Mouse (Mus musculus): ENCODE data around the gene Chit1. TPM values are rescaled to one million over a fixed set of nuclear protein-coding genes. Genes with fewer than 3 reads are reported as not detected.
A peak's percentile ranks its signal among the peaks of the same experiment; 100 is the strongest.

Chit1 gene
- polyA plus RNA-seq, 1 experiment from 2014 or later: 1.7 TPM

DNA sequence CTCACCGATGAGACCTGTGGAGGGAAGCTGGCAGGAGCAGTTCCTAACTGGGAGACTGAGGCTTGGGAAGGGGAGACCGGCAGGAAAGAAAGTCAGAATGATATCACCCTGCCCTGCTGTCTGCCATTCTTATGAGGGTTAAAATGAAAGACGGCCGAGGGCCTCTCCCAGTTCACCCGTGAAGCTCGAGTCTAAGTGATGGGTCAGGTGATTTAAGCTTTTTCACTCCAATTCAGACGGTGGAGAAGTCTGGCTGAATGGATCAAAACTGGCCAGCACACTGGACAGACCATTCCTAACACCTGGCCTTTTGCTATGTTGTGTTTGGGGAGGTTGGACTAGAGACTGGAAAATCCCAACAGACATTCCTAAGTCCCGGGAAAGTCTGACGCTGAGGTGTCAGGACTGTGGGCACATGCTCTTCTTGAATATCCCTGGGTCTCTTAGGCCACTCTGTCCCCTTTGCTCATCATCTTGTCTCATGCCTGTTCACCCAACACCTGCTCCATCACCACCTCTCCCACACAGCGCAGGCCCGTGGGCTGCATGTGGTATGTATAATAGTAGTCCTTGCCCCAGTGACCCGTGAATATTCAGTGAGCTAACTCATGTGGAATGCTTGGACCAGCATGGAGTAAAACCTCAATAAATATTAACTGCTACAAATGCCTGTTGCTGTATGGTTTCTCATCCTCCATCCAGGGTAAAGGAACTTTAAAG is 11.4 kb upstream of the Chit1 start:
- H3K4me3 ChIP-seq (ENCODE audit: low read depth, low read length): peak overlapping the region; percentile 40
- peaks cover 49% of the 10 kb centered on the region for H3K4me1 ChIP-seq (ENCODE audit: control insufficient read depth, insufficient read depth, low read length)
- peak overlapping the region; percentile 78 for H3K9ac ChIP-seq (ENCODE audit: low read depth, low read length)
- H3K4me2 ChIP-seq: peak overlapping the region; percentile 74
- 21% methylated on average over 12 of the region's 12 CpGs for WGBS (ENCODE audit: insufficient replicate concordance)
- no peaks in the 10 kb centered on the region for H3K27me3 ChIP-seq (ENCODE audit: control insufficient read depth, insufficient read depth, low read length)
- H3K9me3 ChIP-seq (replicated peaks; ENCODE audit: control insufficient read depth, low read length): no peaks in the 10 kb centered on the region
- H3K27ac ChIP-seq (ENCODE audit: low read depth, low read length): peak overlapping the region; percentile 96
- no peak; the same call in 1 of the 2 replicates for ATAC-seq (replicated peaks; ENCODE audit: insufficient number of reproducible peaks, low FRiP score, low TSS enrichment)
- no peaks in the 10 kb centered on the region for H3K36me3 ChIP-seq (ENCODE audit: control insufficient read depth, insufficient read depth, low read length)

DNA sequence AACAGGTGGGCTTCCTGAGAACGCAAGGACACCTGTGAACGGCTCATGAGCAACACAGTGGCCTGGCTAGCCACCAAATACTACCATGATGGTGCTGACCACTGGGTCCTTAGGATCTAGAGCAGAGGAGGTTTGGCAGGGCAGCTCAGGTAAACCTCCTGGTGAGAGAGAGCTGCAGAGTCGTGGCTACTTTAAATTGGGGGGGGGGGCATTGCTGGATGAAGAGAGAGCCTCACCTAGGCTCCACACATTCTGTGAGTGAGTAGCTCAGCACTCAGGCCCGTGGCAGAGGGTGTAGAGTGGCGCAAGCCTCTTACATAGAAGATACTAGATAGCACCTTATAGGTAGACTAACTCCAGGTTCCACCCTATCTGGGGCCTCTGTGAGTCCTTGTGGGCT is 10.6 kb upstream of the Chit1 start:
- WGBS (ENCODE audit: insufficient replicate concordance): 72% methylated on average over 5 of the region's 5 CpGs
- ATAC-seq (replicated peaks; ENCODE audit: insufficient number of reproducible peaks, low FRiP score, low TSS enrichment): no peak
- Histone ChIP-seq H3K27ac (ENCODE audit: low read depth, low read length) (peak overlapping the region; percentile 96; the same call in 1 of the 2 replicates), H3K27me3 (ENCODE audit: control insufficient read depth, insufficient read depth, low read length) (no peaks in the 10 kb centered on the region), H3K4me1 (ENCODE audit: control insufficient read depth, insufficient read depth, low read length) (peaks cover 48% of the 10 kb centered on the region), H3K4me3 (ENCODE audit: low read depth, low read length) (no peak overlapping the region), H3K9me3 (replicated peaks; ENCODE audit: control insufficient read depth, low read length) (no peaks in the 10 kb centered on the region), H3K9ac (ENCODE audit: low read depth, low read length) (no peak overlapping the region; the same call in 1 of the 2 replicates), H3K4me2 (no peak overlapping the region), H3K36me3 (ENCODE audit: control insufficient read depth, insufficient read depth, low read length) (no peaks in the 10 kb centered on the region)

DNA sequence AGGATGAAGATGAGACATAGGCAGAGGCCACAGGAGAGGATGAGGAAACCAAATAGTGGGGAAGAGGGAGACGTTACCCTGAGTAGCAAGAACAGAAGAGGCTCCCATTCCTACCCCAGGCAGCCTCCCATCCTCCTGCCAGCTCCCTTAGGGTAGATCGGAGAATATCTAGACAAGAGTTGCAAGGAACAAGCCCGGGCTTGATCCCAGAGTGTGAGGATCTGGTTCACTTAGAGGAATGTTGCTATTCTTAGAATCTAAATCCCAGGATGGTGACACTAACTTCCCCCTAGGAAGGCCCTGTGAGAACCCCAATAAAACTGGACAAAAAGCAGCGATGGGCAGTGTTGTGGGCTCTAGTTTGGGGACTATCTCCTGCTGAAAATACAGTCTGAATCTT is 10.1 kb upstream of the Chit1 start:
- Histone ChIP-seq H3K36me3 (ENCODE audit: control insufficient read depth, insufficient read depth, low read length) (no peaks in the 10 kb centered on the region), H3K9ac (ENCODE audit: low read depth, low read length) (no peak overlapping the region; the same call in 1 of the 2 replicates), H3K27me3 (ENCODE audit: control insufficient read depth, insufficient read depth, low read length) (0 out of 2 replicates have a peak, but pooled peaks cover 2% of the 10 kb centered on the region), H3K4me2 (no peak overlapping the region), H3K9me3 (replicated peaks; ENCODE audit: control insufficient read depth, low read length) (no peaks in the 10 kb centered on the region), H3K4me3 (ENCODE audit: low read depth, low read length) (no peak overlapping the region), H3K4me1 (ENCODE audit: control insufficient read depth, insufficient read depth, low read length) (peaks cover 48% of the 10 kb centered on the region), H3K27ac (ENCODE audit: low read depth, low read length) (no peak overlapping the region)
- ATAC-seq (replicated peaks; ENCODE audit: insufficient number of reproducible peaks, low FRiP score, low TSS enrichment): no peak
- WGBS (ENCODE audit: insufficient replicate concordance): 68% methylated on average over 4 of the region's 4 CpGs

DNA sequence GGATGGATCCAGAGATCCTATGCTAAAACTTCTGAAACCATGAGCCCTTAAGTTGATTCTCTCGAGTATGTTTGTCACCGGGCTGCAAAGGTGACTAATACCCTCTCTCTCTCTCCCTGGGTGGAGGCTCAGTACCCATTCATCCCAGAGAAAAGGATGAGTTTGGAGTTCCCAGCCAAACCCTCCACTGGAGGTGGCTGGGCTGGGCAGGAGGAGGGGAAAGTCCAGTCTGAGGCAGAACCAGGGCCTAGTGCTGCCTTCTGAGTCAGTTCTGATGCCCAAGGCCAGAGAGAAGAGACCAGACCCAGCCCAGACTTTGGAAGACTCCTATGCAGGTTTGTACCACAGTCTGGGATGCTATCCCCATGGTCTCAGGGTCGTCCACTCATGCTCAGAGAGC is 9.4 kb upstream of the Chit1 start:
- 78% methylated on average over 3 of the region's 3 CpGs for WGBS (ENCODE audit: insufficient replicate concordance)
- H3K4me2 ChIP-seq: no peak overlapping the region
- H3K4me3 ChIP-seq (ENCODE audit: low read depth, low read length): no peak overlapping the region
- H3K9ac ChIP-seq (ENCODE audit: low read depth, low read length): no peak overlapping the region
- no peaks in the 10 kb centered on the region for H3K36me3 ChIP-seq (ENCODE audit: control insufficient read depth, insufficient read depth, low read length)
- no peak overlapping the region for H3K27ac ChIP-seq (ENCODE audit: low read depth, low read length)
- no peaks in the 10 kb centered on the region for H3K9me3 ChIP-seq (replicated peaks; ENCODE audit: control insufficient read depth, low read length)
- ATAC-seq (replicated peaks; ENCODE audit: insufficient number of reproducible peaks, low FRiP score, low TSS enrichment): no peak
- H3K27me3 ChIP-seq (ENCODE audit: control insufficient read depth, insufficient read depth, low read length): 0 out of 2 replicates have a peak, but pooled peaks cover 2% of the 10 kb centered on the region
- peaks cover 42% of the 10 kb centered on the region for H3K4me1 ChIP-seq (ENCODE audit: control insufficient read depth, insufficient read depth, low read length)

DNA sequence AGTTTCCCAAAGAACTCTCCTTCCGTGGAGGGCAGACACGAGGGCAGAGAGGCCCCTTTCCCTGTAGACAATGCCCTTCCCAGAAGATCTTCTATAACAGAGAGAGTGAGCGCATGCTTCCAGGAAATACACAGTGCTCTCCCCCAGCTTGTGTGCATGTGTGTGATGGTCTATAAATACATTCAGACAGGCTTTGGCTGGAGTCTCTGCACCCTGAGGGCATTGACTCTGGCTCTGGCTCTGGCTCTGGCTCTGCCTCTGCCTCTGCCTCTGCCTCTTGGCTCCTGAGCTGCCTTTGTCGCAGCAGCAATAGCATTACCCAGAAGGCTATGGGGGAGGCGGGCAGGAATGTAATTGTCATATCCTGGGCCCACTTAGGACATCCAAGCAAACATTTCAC is 7.2 kb upstream of the Chit1 start:
- H3K27ac ChIP-seq (ENCODE audit: low read depth, low read length): peak overlapping the region; percentile 50
- 68% methylated on average over 5 of the region's 5 CpGs for WGBS (ENCODE audit: insufficient replicate concordance)
- H3K4me2 ChIP-seq: no peak overlapping the region
- H3K4me3 ChIP-seq (ENCODE audit: low read depth, low read length): no peak overlapping the region
- H3K27me3 ChIP-seq (ENCODE audit: control insufficient read depth, insufficient read depth, low read length): peaks cover 2% of the 10 kb centered on the region; the same call in 1 of the 2 replicates
- H3K9ac ChIP-seq (ENCODE audit: low read depth, low read length): no peak overlapping the region
- no peaks in the 10 kb centered on the region for H3K36me3 ChIP-seq (ENCODE audit: control insufficient read depth, insufficient read depth, low read length)
- no peak for ATAC-seq (replicated peaks; ENCODE audit: insufficient number of reproducible peaks, low FRiP score, low TSS enrichment)
- peaks cover 19% of the 10 kb centered on the region for H3K4me1 ChIP-seq (ENCODE audit: control insufficient read depth, insufficient read depth, low read length)
- no peaks in the 10 kb centered on the region for H3K9me3 ChIP-seq (replicated peaks; ENCODE audit: control insufficient read depth, low read length)

DNA sequence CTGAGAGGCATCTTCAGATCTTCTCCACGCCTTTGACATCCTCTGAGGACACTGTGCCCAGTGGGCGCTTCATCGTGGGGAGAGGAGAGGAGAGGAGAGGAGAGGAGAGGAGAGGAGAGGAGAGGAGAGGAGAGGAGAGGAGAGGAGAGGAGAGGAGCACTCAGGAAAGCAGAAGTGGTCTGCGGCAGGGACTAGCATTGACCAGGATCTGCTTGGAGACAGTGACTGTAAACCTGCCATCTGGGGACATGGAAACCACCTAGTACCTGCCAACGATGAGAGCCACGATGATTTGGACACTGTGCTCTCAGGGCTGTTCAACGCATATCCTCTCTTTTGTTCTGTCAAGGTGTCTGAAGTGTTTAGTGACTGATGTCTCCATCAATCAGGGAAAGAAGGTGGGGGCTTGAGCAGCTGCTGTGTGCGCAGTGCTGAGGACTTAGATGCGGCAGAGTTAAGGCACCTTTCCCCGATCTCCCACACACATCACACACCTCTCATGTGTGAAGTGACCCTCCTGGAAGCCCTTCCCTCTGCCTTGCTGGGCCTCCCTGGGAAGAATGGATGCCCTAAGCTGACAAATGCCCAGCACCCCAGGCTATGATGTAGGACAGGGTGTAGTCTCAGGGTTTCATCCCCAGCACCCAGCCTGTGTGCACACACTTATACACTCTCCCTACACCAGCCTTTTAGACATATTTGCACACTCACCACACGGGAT is 5.8 kb upstream of the Chit1 start:
- no peak for ATAC-seq (replicated peaks; ENCODE audit: insufficient number of reproducible peaks, low FRiP score, low TSS enrichment)

DNA sequence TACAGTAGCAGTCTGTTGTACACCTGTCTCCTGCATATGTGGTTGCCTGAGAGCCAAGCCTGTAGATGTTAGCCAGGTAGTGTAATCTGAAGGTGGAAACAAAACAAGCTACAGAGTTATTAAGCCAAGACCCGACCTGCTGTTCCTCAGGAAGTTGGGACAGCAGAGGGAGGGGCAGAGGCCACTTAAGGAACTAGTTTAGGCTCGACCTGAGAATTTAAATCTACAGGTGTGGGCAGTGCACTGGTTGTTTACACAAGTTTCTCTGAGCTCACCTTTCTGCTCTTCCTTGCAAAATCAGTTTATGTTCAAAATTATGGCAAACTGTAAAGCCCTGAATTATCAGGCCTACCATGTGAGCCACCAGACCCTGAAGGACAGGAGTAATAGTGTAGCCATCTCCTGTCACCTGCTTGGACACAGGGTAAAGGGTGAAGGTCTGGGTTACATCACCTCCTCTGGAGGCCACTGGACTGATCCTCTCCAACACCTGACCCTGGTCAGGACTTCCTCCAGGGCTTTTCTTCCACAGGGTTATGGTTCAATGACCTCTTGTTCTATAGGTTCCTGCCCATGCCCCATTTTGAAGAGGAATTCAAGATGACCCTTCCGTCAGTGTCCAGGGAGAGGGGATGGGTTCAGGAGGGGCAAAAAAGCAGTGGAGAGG is 5.1 kb upstream of the Chit1 start:
- Histone ChIP-seq H3K27me3 (ENCODE audit: control insufficient read depth, insufficient read depth, low read length) (peaks cover 2% of the 10 kb centered on the region; the same call in 1 of the 2 replicates), H3K4me2 (no peak overlapping the region), H3K36me3 (ENCODE audit: control insufficient read depth, insufficient read depth, low read length) (no peaks in the 10 kb centered on the region), H3K4me1 (ENCODE audit: control insufficient read depth, insufficient read depth, low read length) (peaks cover 4% of the 10 kb centered on the region), H3K9me3 (replicated peaks; ENCODE audit: control insufficient read depth, low read length) (no peaks in the 10 kb centered on the region), H3K4me3 (ENCODE audit: low read depth, low read length) (no peak overlapping the region), H3K27ac (ENCODE audit: low read depth, low read length) (no peak overlapping the region), H3K9ac (ENCODE audit: low read depth, low read length) (no peak overlapping the region)
- WGBS (ENCODE audit: insufficient replicate concordance): 54% methylated on average over 3 of the region's 3 CpGs
- no peak for ATAC-seq (replicated peaks; ENCODE audit: insufficient number of reproducible peaks, low FRiP score, low TSS enrichment)

More for the DNA sequence above, 5.8 kb upstream of the Chit1 start:
- Histone ChIP-seq H3K4me3 (ENCODE audit: low read depth, low read length) (no peak overlapping the region), H3K36me3 (ENCODE audit: control insufficient read depth, insufficient read depth, low read length) (no peaks in the 10 kb centered on the region), H3K4me2 (no peak overlapping the region), H3K27me3 (ENCODE audit: control insufficient read depth, insufficient read depth, low read length) (peaks cover 2% of the 10 kb centered on the region; the same call in 1 of the 2 replicates), H3K9ac (ENCODE audit: low read depth, low read length) (no peak overlapping the region), H3K27ac (ENCODE audit: low read depth, low read length) (no peak overlapping the region), H3K4me1 (ENCODE audit: control insufficient read depth, insufficient read depth, low read length) (peaks cover 8% of the 10 kb centered on the region), H3K9me3 (replicated peaks; ENCODE audit: control insufficient read depth, low read length) (no peaks in the 10 kb centered on the region)
- WGBS (ENCODE audit: insufficient replicate concordance): 74% methylated on average over 11 of the region's 11 CpGs

DNA sequence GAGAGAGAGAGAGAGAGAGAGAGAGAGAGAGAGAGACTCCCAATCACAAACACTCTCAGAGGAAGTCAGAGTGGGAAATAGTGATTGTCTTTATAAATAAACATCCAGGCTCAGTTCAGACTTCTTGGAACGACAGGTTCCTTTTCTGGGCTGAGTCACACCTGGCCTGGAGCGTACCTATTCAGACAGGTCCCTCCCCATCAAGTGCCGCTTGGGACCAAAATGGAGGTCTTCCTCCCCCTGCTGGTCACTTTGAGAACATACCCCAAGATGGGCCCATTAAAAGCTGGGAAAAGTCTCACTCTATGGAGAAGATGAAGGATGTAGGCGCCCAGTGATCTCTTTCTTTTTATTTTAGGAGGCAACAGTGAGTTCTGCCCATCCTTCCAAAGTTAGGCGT is 4.3 kb upstream of the Chit1 start:
- WGBS (ENCODE audit: insufficient replicate concordance): 4% methylated on average over 5 of the region's 5 CpGs
- Histone ChIP-seq H3K9ac (ENCODE audit: low read depth, low read length) (no peak overlapping the region), H3K4me1 (ENCODE audit: control insufficient read depth, insufficient read depth, low read length) (peaks cover 4% of the 10 kb centered on the region; the same call in 1 of the 2 replicates), H3K4me3 (ENCODE audit: low read depth, low read length) (no peak overlapping the region), H3K27me3 (ENCODE audit: control insufficient read depth, insufficient read depth, low read length) (peaks cover 2% of the 10 kb centered on the region; the same call in 1 of the 2 replicates), H3K36me3 (ENCODE audit: control insufficient read depth, insufficient read depth, low read length) (no peaks in the 10 kb centered on the region), H3K9me3 (replicated peaks; ENCODE audit: control insufficient read depth, low read length) (no peaks in the 10 kb centered on the region), H3K27ac (ENCODE audit: low read depth, low read length) (no peak overlapping the region), H3K4me2 (no peak overlapping the region)
- ATAC-seq (replicated peaks; ENCODE audit: insufficient number of reproducible peaks, low FRiP score, low TSS enrichment): no peak
